Mouse (Mus musculus) neural tube, embryonic 14.5 days (tissue): ENCODE results near the gene Itih3. TPM values are rescaled to one million over a fixed set of nuclear protein-coding genes. Genes with fewer than 3 reads are reported as not detected.

Source experiments
- ATAC-seq: fragments of 200-750 bp; cut with Nextera tagmentation; 2 replicates; pipeline ENCODE4 v1.8.0; 2017; ENCODE audit warnings: low read depth, mild to moderate bottlenecking, moderate TSS enrichment, moderate library complexity
- H3K27ac ChIP-seq: fragments of 300-500 bp; sonication (generic); 2 replicates; pipeline ENCODE4 v1.5.1; 2014; ENCODE audit warnings: low read depth, mild to moderate bottlenecking, control low read depth, low read length, moderate library complexity, mixed read lengths
- H3K27me3 ChIP-seq: fragments of 300-500 bp; sonication (generic); 2 replicates; pipeline ENCODE4 v1.6.1; 2014; ENCODE audit warnings: low read length; ENCODE audit not compliant: control insufficient read depth, insufficient read depth
- H3K36me3 ChIP-seq: fragments of 300-500 bp; sonication (generic); 2 replicates; pipeline ENCODE4 v1.6.1; 2014; ENCODE audit warnings: low read length, mixed read lengths; ENCODE audit not compliant: control insufficient read depth, insufficient read depth
- H3K4me1 ChIP-seq: fragments of 300-500 bp; sonication (generic); 2 replicates; pipeline ENCODE4 v1.6.1; 2014; ENCODE audit warnings: low read length; ENCODE audit not compliant: control insufficient read depth, insufficient read depth
- H3K4me2 ChIP-seq: fragments of 300-500 bp; sonication (generic); 2 replicates; pipeline ENCODE4 v1.6.1; 2014; ENCODE audit warnings: mild to moderate bottlenecking, low read depth, low read length, control low read depth
- H3K4me3 ChIP-seq: fragments of 300-500 bp; sonication (generic); 2 replicates; pipeline ENCODE4 v1.5.1; 2014; ENCODE audit warnings: low read depth, low read length, control low read depth, mixed read lengths
- H3K9ac ChIP-seq: fragments of 300-500 bp; sonication (generic); replicated peaks from 2 replicates; pipeline ENCODE4 v1.6.1; 2014; ENCODE audit warnings: low read depth, mild to moderate bottlenecking, control low read depth, low read length, mixed read lengths
- H3K9me3 ChIP-seq: fragments of 300-500 bp; sonication (generic); 2 replicates; pipeline ENCODE4 v1.6.1; 2016; ENCODE audit warnings: low read length; ENCODE audit not compliant: control insufficient read depth
- WGBS: fragments of 180-500 bp; shearing (Covaris S2); extraction: QIAGEN DNeasy Blood & Tissue Kit; methylation state at CpG from one replicate; pipeline ENCODE4 v1.1.7; 2014; 5-methylcytosine and 5-hydroxymethylcytosine counted together
- polyA plus RNA-seq: library from polyadenylated mRNA; unstranded; fragments of >200 nt; fragmentation: Nextera tagmentation; extraction: Ambion mirVana; gene quantifications from 2 replicates; pipeline ENCODE4 v1.2.1, GENCODE M21; 2014

The Itih3 gene
- polyA plus RNA-seq, 1 experiment from 2014 or later = 1.3 TPM

- 93% methylated on average over 12 of the region's 12 CpGs for WGBS
- H3K27me3 ChIP-seq = no peaks in the 10 kb centered on the region
- H3K4me2 ChIP-seq = no peak overlapping the region
- no peak for ATAC-seq
- no peak overlapping the region for H3K27ac ChIP-seq
- no peaks in the 10 kb centered on the region for H3K4me1 ChIP-seq
- H3K4me3 ChIP-seq = no peak overlapping the region
- peaks cover 13% of the 10 kb centered on the region for H3K36me3 ChIP-seq
- H3K9ac ChIP-seq = no peak overlapping the region
- H3K9me3 ChIP-seq = no peaks in the 10 kb centered on the region
These were observed 48.3 kb downstream of the Itih3 start for GRCm38 (mm10) chr14:30875130-30875865.

GRCm38 (mm10) chr14:30874095-30874700, 49.4 kb downstream of the Itih3 start:
- Histone ChIP-seq H3K4me2 (no peak overlapping the region), H3K27me3 (no peaks in the 10 kb centered on the region), H3K4me1 (no peaks in the 10 kb centered on the region), H3K27ac (no peak overlapping the region), H3K36me3 (peaks cover 13% of the 10 kb centered on the region), H3K9me3 (no peaks in the 10 kb centered on the region), H3K9ac (no peak overlapping the region), H3K4me3 (no peak overlapping the region)
- no peak for ATAC-seq
- WGBS = 91% methylated on average over 18 of the region's 18 CpGs

- no peak for ATAC-seq
- H3K36me3 ChIP-seq = peaks cover 12% of the 10 kb centered on the region
- no peak overlapping the region for H3K9ac ChIP-seq
- WGBS = 74% methylated on average over 25 of the region's 25 CpGs
- H3K9me3 ChIP-seq = no peaks in the 10 kb centered on the region
- H3K27ac ChIP-seq = no peak overlapping the region
- no peak overlapping the region for H3K4me3 ChIP-seq
- no peak overlapping the region for H3K4me2 ChIP-seq
- no peaks in the 10 kb centered on the region for H3K27me3 ChIP-seq
- H3K4me1 ChIP-seq = no peaks in the 10 kb centered on the region
These were observed 53.1 kb downstream of the Itih3 start for GRCm38 (mm10) chr14:30870206-30871147.

- Histone ChIP-seq H3K36me3 (peaks cover 8% of the 10 kb centered on the region), H3K4me1 (no peaks in the 10 kb centered on the region), H3K9me3 (no peaks in the 10 kb centered on the region), H3K27ac (no peak overlapping the region), H3K27me3 (no peaks in the 10 kb centered on the region), H3K4me3 (no peak overlapping the region), H3K4me2 (no peak overlapping the region), H3K9ac (no peak overlapping the region)
- ATAC-seq = no peak
- 82% methylated on average over 8 of the region's 8 CpGs for WGBS
These were observed 54.2 kb downstream of the Itih3 start for GRCm38 (mm10) chr14:30869391-30869801.

GRCm38 (mm10) chr14:30868826-30869225, 54.7 kb downstream of the Itih3 start:
- Histone ChIP-seq H3K36me3 (peaks cover 7% of the 10 kb centered on the region), H3K9ac (no peak overlapping the region)
- WGBS = 93% methylated on average over 10 of the region's 10 CpGs

GRCm38 (mm10) chr14:30867042-30867441, 56.5 kb downstream of the Itih3 start:
- Histone ChIP-seq H3K27ac (no peak overlapping the region), H3K4me2 (no peak overlapping the region), H3K36me3 (no peaks in the 10 kb centered on the region), H3K4me1 (no peaks in the 10 kb centered on the region), H3K9ac (no peak overlapping the region), H3K4me3 (no peak overlapping the region), H3K27me3 (no peaks in the 10 kb centered on the region), H3K9me3 (no peaks in the 10 kb centered on the region)
- WGBS = 27% methylated on average over 5 of the region's 5 CpGs
- no peak for ATAC-seq

More at GRCm38 (mm10) chr14:30868826-30869225, 54.7 kb downstream of the Itih3 start:
- no peaks in the 10 kb centered on the region for H3K4me1 ChIP-seq
- no peak overlapping the region for H3K27ac ChIP-seq
- no peaks in the 10 kb centered on the region for H3K9me3 ChIP-seq
- no peaks in the 10 kb centered on the region for H3K27me3 ChIP-seq
- no peak overlapping the region for H3K4me2 ChIP-seq
- H3K4me3 ChIP-seq = no peak overlapping the region
- ATAC-seq = no peak

GRCm38 (mm10) chr14:30865311-30865710, 58.2 kb downstream of the Itih3 start:
- ATAC-seq = no peak
- Histone ChIP-seq H3K27me3 (no peaks in the 10 kb centered on the region), H3K27ac (no peak overlapping the region), H3K4me2 (no peak overlapping the region), H3K9ac (no peak overlapping the region), H3K4me1 (no peaks in the 10 kb centered on the region), H3K4me3 (no peak overlapping the region), H3K9me3 (no peaks in the 10 kb centered on the region), H3K36me3 (no peaks in the 10 kb centered on the region)
- 77% methylated on average over 3 of the region's 3 CpGs for WGBS

GRCm38 (mm10) chr14:30862368-30862767, 61.2 kb downstream of the Itih3 start:
- H3K36me3 ChIP-seq = no peaks in the 10 kb centered on the region
- ATAC-seq = no peak
- no peaks in the 10 kb centered on the region for H3K27me3 ChIP-seq
- no peaks in the 10 kb centered on the region for H3K9me3 ChIP-seq
- WGBS = 91% methylated on average over 9 of the region's 9 CpGs
- H3K27ac ChIP-seq = no peak overlapping the region
- no peak overlapping the region for H3K4me3 ChIP-seq
- no peaks in the 10 kb centered on the region for H3K4me1 ChIP-seq
- no peak overlapping the region for H3K9ac ChIP-seq
- no peak overlapping the region for H3K4me2 ChIP-seq
